Mouse (Mus musculus): ENCODE measurements around the gene A930018P22Rik.

DNA sequence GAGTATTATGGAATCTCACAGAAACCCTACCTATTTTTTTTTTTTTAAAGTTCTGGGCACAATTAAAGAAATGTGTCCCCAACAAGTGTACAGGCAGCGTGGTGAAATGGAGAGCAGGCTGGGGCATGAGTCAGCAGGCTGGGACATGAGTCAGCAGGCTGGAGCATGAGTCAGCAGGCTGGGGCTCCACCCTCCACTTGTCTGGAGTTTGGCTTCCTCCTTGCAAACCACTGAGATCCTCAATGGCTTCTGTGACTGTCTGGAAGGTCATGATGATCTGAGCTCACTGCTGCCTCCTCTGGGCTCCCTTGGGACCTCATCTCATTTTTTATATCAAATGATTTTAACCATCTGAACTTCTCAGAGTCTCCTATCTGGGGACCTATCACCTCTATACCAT, 23.4 kb downstream of the A930018P22Rik start:
- TF ChIP-seq POLR2A (IDR thresholded peaks at IDR 0.05; ENCODE audit: low read depth, low read length): no peak
- TF ChIP-seq CTCF (IDR thresholded peaks at IDR 0.05; ENCODE audit: extremely low read depth, insufficient read length, insufficient replicate concordance, low read depth, low read length): no peak
